Mouse (Mus musculus) testis, adult 2 months (tissue): Measurements from ENCODE around the gene Cebpa.

ENCODE experiments used
- CTCF ChIP-seq: fragments of 200-500 bp; IDR thresholded peaks from 2 replicates; pipeline ENCODE4 v1.5.1; 2012; ENCODE audit warnings: low read depth, mild to moderate bottlenecking, inconsistent platforms, low read length, moderate library complexity; ENCODE audit not compliant: control insufficient read depth, insufficient read depth, insufficient replicate concordance
- POLR2A ChIP-seq: fragments of 200-500 bp; IDR thresholded peaks from 2 replicates; pipeline ENCODE4 v1.6.1; 2012; ENCODE audit warnings: low read depth, mild to moderate bottlenecking, inconsistent platforms, low read length, moderate library complexity; ENCODE audit not compliant: control insufficient read depth

DNA sequence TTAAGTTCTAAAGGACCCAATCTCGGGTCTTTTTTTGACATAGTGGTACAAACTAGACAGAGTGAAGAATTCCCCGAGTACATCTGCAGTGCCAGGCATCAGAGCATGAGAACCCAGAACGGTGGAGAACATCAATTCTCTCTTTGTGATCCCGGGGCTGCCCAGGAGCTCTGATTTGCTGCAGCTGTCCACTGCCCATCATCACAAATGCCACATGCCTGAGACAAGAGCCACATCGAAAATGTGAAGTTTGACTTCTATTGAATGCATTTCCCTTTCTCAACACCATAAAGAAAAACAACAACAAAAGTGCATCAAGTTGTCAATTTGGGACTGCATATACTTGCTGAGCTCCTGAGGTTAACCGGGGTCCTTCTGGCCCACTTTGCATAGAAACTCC lies 43.4 kb downstream of the Cebpa start:
- no peak for TF ChIP-seq POLR2A
- no peak for TF ChIP-seq CTCF
